Comparison of ENCODE assay signal across 20 mouse cellular contexts in the genomic region with DNA sequence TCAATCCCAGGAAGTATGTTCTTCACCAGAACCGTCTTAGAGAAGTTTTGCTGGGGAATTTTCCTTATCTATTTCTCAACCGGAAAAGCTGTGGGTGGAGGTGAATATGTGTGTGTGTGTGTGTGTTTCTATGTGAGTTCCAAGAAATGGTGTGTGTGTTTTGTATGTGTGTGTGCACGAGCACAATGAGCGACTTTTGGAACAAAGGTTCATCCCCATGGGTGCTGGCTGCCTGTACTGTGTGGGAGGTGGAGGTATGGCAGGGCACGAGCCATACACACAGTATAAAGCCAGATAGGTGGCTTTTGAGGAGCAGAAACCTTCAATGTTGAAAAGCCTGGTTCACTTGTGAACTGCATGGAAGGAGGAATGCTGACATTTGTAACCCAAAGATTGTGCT. TPM values are rescaled to one million over a fixed set of nuclear protein-coding genes. Genes with fewer than 3 reads are reported as not detected.
"Had no signal": no experiment of that assay in that cellular context is flagged by ENCODE, and none has a peak within 500 bp of the region (broad histone marks: within the 10 kb centered on the region; RNA-seq: fewer than 3 reads in every experiment).

No protein-coding gene starts in this region.

- H3K4me3 ChIP-seq: midbrain, embryonic 12.5 days; myocyte had no signal

- H3K27me3 ChIP-seq: neural tube, embryonic 15.5 days had no signal

- H3K27ac ChIP-seq: midbrain, embryonic 10.5 days; midbrain, embryonic 12.5 days; neural tube, embryonic 13.5 days; neural tube, embryonic 15.5 days had no signal

- DNase-seq: lung, adult 18-20 months; lung, embryonic 14.5 days; lung, postnatal 10 days; lung, postnatal 4 days; midbrain, embryonic 14.5 days; retina, postnatal 1 day; right cerebral cortex, adult 18-20 months; right cerebral cortex, postnatal 25 days; right cerebral cortex, postnatal 4 days; spleen, adult 18-20 months; thymus, adult 18-20 months; thymus, postnatal 14 days; thymus, postnatal 36 days had no signal

- H3K36me3 ChIP-seq: midbrain, embryonic 10.5 days; midbrain, embryonic 12.5 days; neural tube, embryonic 13.5 days; neural tube, embryonic 15.5 days had no signal

- H3K9ac ChIP-seq: lung, embryonic 14.5 days; midbrain, embryonic 12.5 days; neural tube, embryonic 15.5 days had no signal

RNA-seq across cellular contexts. Expression of gene Syt7, which starts 1.2 kb away (rescaled TPM):
- total RNA-seq: megakaryocyte, adult 5-6 weeks; megakaryocyte-erythroid progenitor cell, adult 5-6 weeks had no signal
